Mouse (Mus musculus) small intestine, adult 2 months (tissue): ENCODE measurements around the gene Ncf2.

Source experiments
- CTCF ChIP-seq: fragments of 200-500 bp; IDR thresholded peaks from 2 replicates; pipeline ENCODE4 v1.5.1; 2012; ENCODE audit warnings: low read depth, mild to moderate bottlenecking, control low read depth, inconsistent platforms, low read length, moderate library complexity, mixed read lengths; ENCODE audit not compliant: insufficient replicate concordance, insufficient read length; ENCODE audit errors: extremely low read depth
- POLR2A ChIP-seq: fragments of 200-500 bp; IDR thresholded peaks from 2 replicates; pipeline ENCODE4 v1.6.1; 2012; ENCODE audit warnings: low read depth, mild to moderate bottlenecking, control low read depth, inconsistent platforms, low read length, moderate library complexity

DNA sequence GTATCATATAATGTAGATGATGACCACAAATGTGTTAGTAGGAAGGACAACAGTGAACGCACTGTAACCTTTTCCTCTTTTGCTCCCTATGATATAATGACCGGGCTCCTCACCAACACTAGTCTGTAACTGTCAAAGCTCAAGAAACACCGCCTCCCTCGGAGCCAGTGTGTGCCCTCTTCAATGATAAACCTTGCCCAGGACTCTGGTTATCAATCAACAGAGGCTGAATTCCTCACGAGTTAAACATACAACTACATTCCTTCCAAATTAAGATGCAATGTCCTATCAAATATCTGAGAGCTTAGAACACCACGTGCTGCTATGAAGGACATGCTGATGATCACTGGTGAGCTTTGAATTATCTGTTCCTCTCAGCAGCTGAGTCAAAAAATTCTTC is 69.9 kb downstream of the Ncf2 start:
- TF ChIP-seq POLR2A: no peak
- TF ChIP-seq CTCF: no peak
